Mouse (Mus musculus) neural tube, embryonic 15.5 days (tissue): Measurements from ENCODE around the gene Vmn2r39. TPM values are rescaled to one million over a fixed set of nuclear protein-coding genes. Genes with fewer than 3 reads are reported as not detected.
"Not testable (repeated sequence)": the region's sequence is repeated elsewhere in the genome, so short reads cannot be mapped to it uniquely, and the experiment has no call there.

Experiments used
- ATAC-seq: fragments of 200-750 bp; cut with Nextera tagmentation; 2 replicates; pipeline ENCODE4 v1.8.0; 2017; ENCODE audit warnings: mild to moderate bottlenecking, moderate TSS enrichment, moderate library complexity; ENCODE audit not compliant: low FRiP score
- H3K27ac ChIP-seq: fragments of 300-500 bp; sonication (generic); replicated peaks from 2 replicates; pipeline ENCODE4 v1.5.1; 2015; ENCODE audit warnings: mild to moderate bottlenecking, inconsistent platforms
- H3K27me3 ChIP-seq: fragments of 300-500 bp; sonication (generic); replicated peaks from 2 replicates; pipeline ENCODE4 v1.6.1; 2015; ENCODE audit warnings: inconsistent platforms
- H3K36me3 ChIP-seq: fragments of 300-500 bp; sonication (generic); 2 replicates; pipeline ENCODE4 v1.6.1; 2015; ENCODE audit warnings: inconsistent platforms
- H3K4me1 ChIP-seq: fragments of 300-500 bp; sonication (generic); 2 replicates; pipeline ENCODE4 v1.6.1; 2015; ENCODE audit warnings: inconsistent platforms
- H3K4me2 ChIP-seq: fragments of 300-500 bp; sonication (generic); 2 replicates; pipeline ENCODE4 v1.6.1; 2015; ENCODE audit warnings: inconsistent platforms, mild to moderate bottlenecking, moderate library complexity
- H3K4me3 ChIP-seq: fragments of 300-500 bp; sonication (generic); replicated peaks from 2 replicates; pipeline ENCODE4 v1.5.1; 2015; ENCODE audit warnings: mild to moderate bottlenecking, inconsistent platforms
- H3K9ac ChIP-seq: fragments of 300-500 bp; sonication (generic); replicated peaks from 2 replicates; pipeline ENCODE4 v1.6.1; 2015; ENCODE audit warnings: mild to moderate bottlenecking, inconsistent platforms
- H3K9me3 ChIP-seq: fragments of 300-500 bp; sonication (generic); replicated peaks from 2 replicates; pipeline ENCODE4 v1.6.1; 2016; ENCODE audit warnings: inconsistent platforms
- WGBS: fragments of 180-500 bp; shearing (Covaris S2); methylation state at CpG from one replicate; pipeline ENCODE4 v1.1.7; 2015; ENCODE audit warnings: mixed read lengths; 5-methylcytosine and 5-hydroxymethylcytosine counted together
- polyA plus RNA-seq: library from polyadenylated mRNA; unstranded; fragments of >200 nt; fragmentation: Nextera tagmentation; extraction: Ambion mirVana; gene quantifications from 2 replicates; pipeline ENCODE4 v1.2.1, GENCODE M21; 2015

Gene Vmn2r39
- polyA plus RNA-seq: not detected in 2 replicates

DNA sequence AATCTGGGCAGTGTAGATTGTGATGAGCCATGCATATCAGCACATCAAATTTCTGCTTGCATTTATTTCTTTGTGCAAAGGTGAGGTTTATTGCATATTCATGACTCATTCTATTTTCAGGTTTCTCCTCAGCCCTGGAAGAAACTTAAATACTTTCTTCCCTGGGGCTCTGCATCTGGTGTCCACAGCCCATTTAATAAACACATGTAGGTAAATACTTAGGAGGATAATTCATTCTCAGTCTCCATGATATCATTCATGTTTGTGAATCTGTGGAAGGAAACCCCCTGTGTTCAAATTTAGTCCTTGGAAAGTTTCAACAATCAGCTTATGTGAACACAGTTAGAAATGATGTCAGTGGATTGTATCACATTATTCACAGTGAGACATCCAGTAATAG is at the start of gene Vmn2r39:
Gene Vmn2r39, minus strand, starts transcription at position 101 of the 400 bp plus-strand sequence.
- not testable (repeated sequence) for H3K36me3 ChIP-seq, H3K27me3 ChIP-seq, H3K9ac ChIP-seq, ATAC-seq, H3K4me2 ChIP-seq, H3K4me3 ChIP-seq, H3K27ac ChIP-seq, H3K9me3 ChIP-seq, H3K4me1 ChIP-seq

DNA sequence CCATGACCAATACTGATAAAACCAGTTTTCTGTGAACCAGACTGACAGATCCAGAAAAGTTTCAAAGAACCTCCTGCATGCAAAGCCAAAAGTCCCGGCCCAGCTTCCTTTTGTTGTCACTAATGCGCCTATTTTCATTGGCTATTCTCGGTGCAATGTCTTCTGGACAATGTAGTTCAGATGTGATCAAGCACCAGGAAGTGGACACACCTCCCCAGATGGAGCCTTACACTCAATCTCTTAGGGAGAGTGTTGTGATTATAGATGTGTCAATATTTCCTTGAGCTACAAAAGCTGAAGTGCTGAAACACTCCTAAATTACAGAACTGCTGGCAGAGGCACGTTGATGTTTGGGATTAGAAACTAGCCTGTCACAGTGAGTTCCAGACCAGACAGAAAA is 34.8 kb upstream of the Vmn2r39 start:
- H3K27ac ChIP-seq, ATAC-seq, H3K36me3 ChIP-seq, H3K4me2 ChIP-seq, H3K9ac ChIP-seq, H3K4me1 ChIP-seq, H3K4me3 ChIP-seq, H3K9me3 ChIP-seq, H3K27me3 ChIP-seq: not testable (repeated sequence)
- WGBS: 81% methylated on average over 4 of the region's 4 CpGs

Other genes starting within 250 kb of the Vmn2r39 start
- not detected in 2 replicates for gene Vmn2r40, start 99.4 kb downstream of the Vmn2r39 start, polyA plus RNA-seq
- not detected in 2 replicates for gene Vmn2r38, start 67.1 kb upstream of the Vmn2r39 start, polyA plus RNA-seq
- not detected in 2 replicates for gene Vmn2r37, start 192.9 kb upstream of the Vmn2r39 start, polyA plus RNA-seq